Mouse (Mus musculus): ENCODE results near the gene Gstm7.
"Not testable (repeated sequence)": the region's sequence is repeated elsewhere in the genome, so short reads cannot be mapped to it uniquely, and the experiment has no call there.

DNA sequence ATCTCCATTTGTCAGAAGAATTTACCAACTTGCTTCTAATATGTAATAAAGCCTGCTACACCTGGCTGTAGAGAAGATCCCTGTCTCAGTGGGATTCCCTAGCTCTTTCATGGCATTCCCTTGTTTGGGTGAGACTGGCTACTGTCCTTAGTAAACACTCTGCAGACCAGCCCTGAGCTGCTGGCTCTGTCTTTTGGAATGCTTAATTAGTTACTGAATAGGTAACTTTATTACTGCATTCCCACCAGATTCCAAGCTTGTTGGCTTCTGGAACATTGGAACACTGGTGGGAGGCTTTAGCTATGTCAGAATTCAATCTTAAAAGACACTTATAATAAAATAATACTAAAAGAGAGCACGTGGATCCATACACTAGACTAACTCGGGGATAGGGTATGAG is 42.4 kb downstream of the Gstm7 start:
- TF ChIP-seq CTCF, EP300 (IDR thresholded peaks at IDR 0.05): not testable (repeated sequence)

All from lung, postnatal 0 days (tissue).